Mouse (Mus musculus) E14TG2a.4 (cell line): ENCODE data around the gene Pla2g4b.

ENCODE experiments used
- CTCF ChIP-seq: conservative IDR thresholded peaks from 2 replicates; pipeline ENCODE4 v1.5.1; 2014; ENCODE audit warnings: low read length
- NANOG ChIP-seq: IDR thresholded peaks from 2 replicates; pipeline ENCODE4 v1.6.1; 2014; ENCODE audit warnings: borderline replicate concordance, low read length, mixed read lengths
- POU5F1 ChIP-seq: IDR thresholded peaks from 2 replicates; pipeline ENCODE4 v1.6.1; 2014; ENCODE audit warnings: low read length, borderline replicate concordance

GRCm38 (mm10) chr2:119988952-119989351 is 44.3 kb upstream of the Pla2g4b start:
- TF ChIP-seq NANOG: no peak
- no peak for TF ChIP-seq CTCF
- no peak for TF ChIP-seq POU5F1
